Mouse (Mus musculus) T-cell, adult 2 months (primary cell): ENCODE measurements around the gene Rhobtb1.

Experiments
- DNase-seq: peaks from one replicate; pipeline ENCODE4 v3.0.0; 2022; ENCODE audit warnings: low spot score

Rhobtb1 gene

GRCm38 (mm10) chr10:69211560-69211959 is 60.3 kb downstream of the Rhobtb1 start:
- DNase-seq: no peak

- no peak for DNase-seq
Measured at GRCm38 (mm10) chr10:69211976-69212375, 60.7 kb downstream of the Rhobtb1 start.

GRCm38 (mm10) chr10:69212542-69213440 is 61.6 kb downstream of the Rhobtb1 start, which contains the start of gene A930033H14Rik:
TSS of gene A930033H14Rik (minus strand) at chr10:69213098.
- DNase-seq: peak; percentile 37

- DNase-seq: no peak
Measured at GRCm38 (mm10) chr10:69213451-69213877, 62.2 kb downstream of the Rhobtb1 start.

GRCm38 (mm10) chr10:69213986-69214385 is 62.8 kb downstream of the Rhobtb1 start:
- DNase-seq: no peak

- DNase-seq: no peak
Measured at GRCm38 (mm10) chr10:69217127-69217690, 66.0 kb downstream of the Rhobtb1 start.

GRCm38 (mm10) chr10:69218458-69219288 is 67.4 kb downstream of the Rhobtb1 start:
- no peak for DNase-seq

- no peak for DNase-seq
Measured at GRCm38 (mm10) chr10:69219289-69219626, 68.0 kb downstream of the Rhobtb1 start.

GRCm38 (mm10) chr10:69220296-69220695 is 69.1 kb downstream of the Rhobtb1 start:
- no peak for DNase-seq

GRCm38 (mm10) chr10:69221148-69221547 is 69.9 kb downstream of the Rhobtb1 start:
- no peak for DNase-seq

- no peak for DNase-seq
Measured at GRCm38 (mm10) chr10:69221955-69222354, 70.7 kb downstream of the Rhobtb1 start.

- no peak for DNase-seq
Measured at GRCm38 (mm10) chr10:69223232-69223631, 72.0 kb downstream of the Rhobtb1 start.

- no peak for DNase-seq
Measured at GRCm38 (mm10) chr10:69224276-69224675, 73.0 kb downstream of the Rhobtb1 start.

GRCm38 (mm10) chr10:69225471-69225870 is 74.2 kb downstream of the Rhobtb1 start:
- DNase-seq: no peak

GRCm38 (mm10) chr10:69225951-69226350 is 74.7 kb downstream of the Rhobtb1 start:
- DNase-seq: no peak

GRCm38 (mm10) chr10:69237185-69237584 is 86.0 kb downstream of the Rhobtb1 start:
- DNase-seq: no peak

GRCm38 (mm10) chr10:69237781-69238180 is 86.5 kb downstream of the Rhobtb1 start:
- DNase-seq: no peak

- DNase-seq: no peak
Measured at GRCm38 (mm10) chr10:69238311-69238710, 87.1 kb downstream of the Rhobtb1 start.

GRCm38 (mm10) chr10:69240530-69240929 is 89.3 kb downstream of the Rhobtb1 start:
- no peak for DNase-seq

- DNase-seq: no peak
Measured at GRCm38 (mm10) chr10:69245151-69245550, 93.9 kb downstream of the Rhobtb1 start.

- DNase-seq: no peak
Measured at GRCm38 (mm10) chr10:69245906-69246668, 94.9 kb downstream of the Rhobtb1 start.

- no peak for DNase-seq
Measured at GRCm38 (mm10) chr10:69246762-69247161, 95.5 kb downstream of the Rhobtb1 start.
